Mouse (Mus musculus): ENCODE results near the gene Calhm6. TPM values are rescaled to one million over a fixed set of nuclear protein-coding genes. Genes with fewer than 3 reads are reported as not detected.

Calhm6 gene
- polyA plus RNA-seq, 1 experiment from 2014 or later: 0.84 TPM

DNA sequence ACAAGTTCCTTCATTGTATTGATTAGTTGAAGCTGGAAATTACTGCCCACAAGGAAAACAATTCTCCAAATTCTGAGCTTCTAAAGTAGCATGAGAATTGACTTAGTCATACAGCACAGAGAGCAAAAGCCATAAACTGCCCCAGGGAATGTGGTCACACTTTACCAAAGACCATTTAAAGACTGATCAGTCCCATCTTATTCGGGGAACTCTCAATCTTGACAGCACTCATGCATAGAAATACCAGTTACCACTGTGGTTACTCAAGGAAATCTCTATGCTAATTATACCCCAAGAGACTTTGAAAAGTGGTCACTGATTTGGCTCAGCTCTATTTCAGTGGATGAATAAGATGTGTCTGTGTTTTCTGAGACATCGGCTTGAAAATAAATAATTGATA, 32.6 kb downstream of the Calhm6 start:
- H3K4me3 ChIP-seq: no peak overlapping the region
- H3K9ac ChIP-seq: no peak overlapping the region
- 0 out of 2 replicates have a peak, but pooled peaks cover 4% of the 10 kb centered on the region for H3K4me1 ChIP-seq
- no peaks in the 10 kb centered on the region for H3K27me3 ChIP-seq
- no peak for ATAC-seq (ENCODE audit: low FRiP score)
- no peaks in the 10 kb centered on the region for H3K36me3 ChIP-seq
- no peak overlapping the region for H3K27ac ChIP-seq
- WGBS: 68% methylated on average over 2 of the region's 2 CpGs
- H3K4me2 ChIP-seq (replicated peaks): no peak overlapping the region
- H3K9me3 ChIP-seq (replicated peaks): no peaks in the 10 kb centered on the region

DNA sequence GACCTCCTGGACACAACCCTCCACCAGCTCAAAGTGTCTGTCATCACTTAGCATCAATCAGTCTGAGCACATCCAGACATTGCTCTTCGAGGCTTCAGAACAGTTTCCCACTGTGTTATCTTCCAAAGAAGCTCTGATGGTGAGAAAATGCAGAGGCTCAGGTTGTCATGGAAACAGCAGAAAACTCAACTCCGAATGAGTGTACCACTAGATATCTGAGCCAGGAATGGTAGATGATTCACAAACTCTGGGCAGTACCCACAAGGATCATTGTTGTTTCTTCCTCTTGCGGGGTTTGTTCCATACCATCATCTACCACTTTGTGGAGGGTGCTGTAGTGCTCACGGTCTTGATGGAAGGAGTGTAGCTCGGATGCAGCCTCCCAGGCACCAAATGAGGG, 35.9 kb downstream of the Calhm6 start:
- H3K36me3 ChIP-seq: no peaks in the 10 kb centered on the region
- no peaks in the 10 kb centered on the region for H3K9me3 ChIP-seq (replicated peaks)
- H3K9ac ChIP-seq: no peak overlapping the region
- 0 out of 2 replicates have a peak, but pooled peaks cover 4% of the 10 kb centered on the region for H3K4me1 ChIP-seq
- ATAC-seq (ENCODE audit: low FRiP score): no peak
- no peak overlapping the region for H3K4me3 ChIP-seq
- no peaks in the 10 kb centered on the region for H3K27me3 ChIP-seq
- H3K4me2 ChIP-seq (replicated peaks): no peak overlapping the region
- no peak overlapping the region for H3K27ac ChIP-seq
- WGBS: 73% methylated on average over 5 of the region's 5 CpGs

DNA sequence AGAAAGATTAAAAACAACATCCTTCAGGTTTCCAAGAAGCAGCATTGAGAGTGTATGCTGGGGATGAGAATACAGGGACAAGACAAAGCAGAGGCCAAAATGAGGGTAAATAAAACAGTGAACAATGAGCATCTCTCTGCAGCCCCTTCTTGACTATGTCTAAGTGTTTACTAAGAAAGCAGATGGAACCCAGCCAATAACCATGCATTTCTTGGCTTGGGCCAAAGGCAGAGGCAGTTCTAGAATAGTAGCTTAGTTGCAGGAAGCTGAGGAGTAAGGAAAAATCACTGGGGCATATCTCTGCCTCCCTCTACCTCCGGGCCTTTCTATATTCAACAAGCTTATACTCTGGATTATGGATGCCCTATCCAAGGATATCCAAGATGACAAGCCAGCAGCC, 37.3 kb downstream of the Calhm6 start:
- 88% methylated on average over 1 of the region's 1 CpGs for WGBS
- no peaks in the 10 kb centered on the region for H3K36me3 ChIP-seq
- H3K9me3 ChIP-seq (replicated peaks): no peaks in the 10 kb centered on the region
- no peak overlapping the region for H3K9ac ChIP-seq
- no peaks in the 10 kb centered on the region for H3K27me3 ChIP-seq
- H3K27ac ChIP-seq: no peak overlapping the region
- no peak for ATAC-seq (ENCODE audit: low FRiP score)
- H3K4me3 ChIP-seq: no peak overlapping the region
- no peak overlapping the region for H3K4me2 ChIP-seq (replicated peaks)
- no peaks in the 10 kb centered on the region for H3K4me1 ChIP-seq

DNA sequence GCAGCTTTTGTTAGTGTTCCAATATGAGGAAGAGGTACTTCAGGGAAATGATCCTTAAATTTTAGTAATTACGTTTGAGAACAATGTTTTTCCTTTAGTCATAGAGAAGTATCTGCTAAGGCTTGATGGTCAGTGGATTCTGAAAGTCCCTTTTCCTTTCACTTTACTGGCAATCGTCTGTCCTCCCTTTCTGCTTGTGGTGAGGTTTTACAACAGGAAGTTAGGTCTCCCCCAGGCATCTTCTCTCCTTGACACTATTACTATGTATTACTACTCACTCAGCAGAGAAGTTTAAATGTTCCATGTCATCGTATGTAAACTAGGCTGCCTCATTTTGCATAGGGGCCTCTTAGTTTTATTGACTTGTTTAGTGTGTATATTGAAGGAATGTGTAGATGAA, 38.3 kb downstream of the Calhm6 start:
- H3K36me3 ChIP-seq: no peaks in the 10 kb centered on the region
- H3K9ac ChIP-seq: no peak overlapping the region
- H3K27me3 ChIP-seq: no peaks in the 10 kb centered on the region
- no peaks in the 10 kb centered on the region for H3K4me1 ChIP-seq
- no peak overlapping the region for H3K4me3 ChIP-seq
- H3K27ac ChIP-seq: no peak overlapping the region
- no peaks in the 10 kb centered on the region for H3K9me3 ChIP-seq (replicated peaks)
- WGBS: 82% methylated on average over 3 of the region's 3 CpGs
- ATAC-seq (ENCODE audit: low FRiP score): no peak
- H3K4me2 ChIP-seq (replicated peaks): no peak overlapping the region

DNA sequence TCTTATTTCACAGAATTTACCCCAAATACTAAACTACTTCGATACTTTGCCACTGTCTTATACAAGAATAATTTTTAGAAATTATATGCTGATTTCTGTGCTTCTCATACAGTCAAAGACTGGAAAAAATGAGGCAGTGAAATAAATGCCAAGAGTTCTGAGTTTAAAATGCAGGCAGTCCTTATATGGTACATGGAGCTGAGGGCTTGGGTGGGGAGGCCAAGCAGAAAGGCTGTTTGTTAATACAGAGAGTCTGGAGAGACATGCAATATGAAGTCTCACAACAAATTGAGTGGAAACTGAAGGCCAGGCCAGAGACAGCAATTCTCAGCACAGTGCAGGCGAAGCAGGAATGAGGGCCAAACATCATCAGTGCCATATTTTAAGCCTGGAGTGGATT, 39.3 kb downstream of the Calhm6 start:
- Histone ChIP-seq H3K9me3 (replicated peaks) (no peaks in the 10 kb centered on the region), H3K36me3 (no peaks in the 10 kb centered on the region), H3K27me3 (no peaks in the 10 kb centered on the region), H3K27ac (no peak overlapping the region), H3K4me2 (replicated peaks) (no peak overlapping the region), H3K9ac (no peak overlapping the region), H3K4me1 (no peaks in the 10 kb centered on the region), H3K4me3 (no peak overlapping the region)
- 88% methylated on average over 2 of the region's 2 CpGs for WGBS
- no peak for ATAC-seq (ENCODE audit: low FRiP score)

DNA sequence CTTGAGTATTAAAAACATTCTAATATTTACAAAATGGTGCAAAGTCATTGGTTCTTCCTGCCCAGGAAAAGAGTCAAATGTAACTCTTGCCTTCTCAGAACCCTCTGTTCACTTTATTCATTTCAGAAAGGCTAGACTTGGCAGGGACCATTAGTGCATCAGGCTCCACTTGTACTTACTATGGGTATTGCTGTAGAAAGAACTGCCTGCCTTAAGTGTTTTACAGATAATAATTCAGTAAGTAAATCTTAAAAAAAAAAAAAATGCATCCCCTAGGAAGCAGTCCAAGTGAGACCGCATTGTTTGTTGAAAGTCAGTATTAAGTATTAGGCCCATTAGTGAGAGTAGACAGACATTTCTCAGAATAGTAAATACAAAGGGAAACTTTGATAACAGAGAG, 41.3 kb downstream of the Calhm6 start:
- no peaks in the 10 kb centered on the region for H3K4me1 ChIP-seq
- H3K4me2 ChIP-seq (replicated peaks): no peak overlapping the region
- H3K9ac ChIP-seq: no peak overlapping the region
- no peak overlapping the region for H3K4me3 ChIP-seq
- H3K9me3 ChIP-seq (replicated peaks): no peaks in the 10 kb centered on the region
- no peaks in the 10 kb centered on the region for H3K27me3 ChIP-seq
- 97% methylated on average over 1 of the region's 1 CpGs for WGBS
- ATAC-seq (ENCODE audit: low FRiP score): no peak
- no peaks in the 10 kb centered on the region for H3K36me3 ChIP-seq
- H3K27ac ChIP-seq: no peak overlapping the region

Other genes starting within 250 kb of the Calhm6 start
- 0.71 and 1.3 TPM in 2 replicates for gene Rsph4a, start 222.9 kb downstream of the Calhm6 start, polyA plus RNA-seq (2016; fragmentation: Nextera tagmentation; extraction: Ambion mirVana)
- gene Zup1, start 176.7 kb downstream of the Calhm6 start, polyA plus RNA-seq (2016; fragmentation: Nextera tagmentation; extraction: Ambion mirVana): 26.3 and 28.7 TPM in 2 replicates
- 136 and 153 TPM in 2 replicates for gene Rwdd1, start 108.4 kb downstream of the Calhm6 start, polyA plus RNA-seq (2016; fragmentation: Nextera tagmentation; extraction: Ambion mirVana)
- gene Trappc3l, start 90.4 kb downstream of the Calhm6 start, polyA plus RNA-seq (2016; fragmentation: Nextera tagmentation; extraction: Ambion mirVana): not detected in 2 replicates
- not detected in 2 replicates for gene Calhm4, start 83.7 kb downstream of the Calhm6 start, polyA plus RNA-seq (2016; fragmentation: Nextera tagmentation; extraction: Ambion mirVana)
- gene Calhm5, start 31.5 kb downstream of the Calhm6 start, polyA plus RNA-seq (2016; fragmentation: Nextera tagmentation; extraction: Ambion mirVana): 0.25 and 0.32 TPM in 2 replicates
- gene Dse, start 79.7 kb upstream of the Calhm6 start, polyA plus RNA-seq (2016; fragmentation: Nextera tagmentation; extraction: Ambion mirVana): 26.8 and 29.6 TPM in 2 replicates
- gene Tspyl1, start 154.2 kb upstream of the Calhm6 start, polyA plus RNA-seq (2016; fragmentation: Nextera tagmentation; extraction: Ambion mirVana): 129 and 140 TPM in 2 replicates
- gene Tspyl4, start 169.5 kb upstream of the Calhm6 start, polyA plus RNA-seq (2016; fragmentation: Nextera tagmentation; extraction: Ambion mirVana): 134 and 153 TPM in 2 replicates

All from hindbrain, embryonic 12.5 days (tissue).